In the genomic region with DNA sequence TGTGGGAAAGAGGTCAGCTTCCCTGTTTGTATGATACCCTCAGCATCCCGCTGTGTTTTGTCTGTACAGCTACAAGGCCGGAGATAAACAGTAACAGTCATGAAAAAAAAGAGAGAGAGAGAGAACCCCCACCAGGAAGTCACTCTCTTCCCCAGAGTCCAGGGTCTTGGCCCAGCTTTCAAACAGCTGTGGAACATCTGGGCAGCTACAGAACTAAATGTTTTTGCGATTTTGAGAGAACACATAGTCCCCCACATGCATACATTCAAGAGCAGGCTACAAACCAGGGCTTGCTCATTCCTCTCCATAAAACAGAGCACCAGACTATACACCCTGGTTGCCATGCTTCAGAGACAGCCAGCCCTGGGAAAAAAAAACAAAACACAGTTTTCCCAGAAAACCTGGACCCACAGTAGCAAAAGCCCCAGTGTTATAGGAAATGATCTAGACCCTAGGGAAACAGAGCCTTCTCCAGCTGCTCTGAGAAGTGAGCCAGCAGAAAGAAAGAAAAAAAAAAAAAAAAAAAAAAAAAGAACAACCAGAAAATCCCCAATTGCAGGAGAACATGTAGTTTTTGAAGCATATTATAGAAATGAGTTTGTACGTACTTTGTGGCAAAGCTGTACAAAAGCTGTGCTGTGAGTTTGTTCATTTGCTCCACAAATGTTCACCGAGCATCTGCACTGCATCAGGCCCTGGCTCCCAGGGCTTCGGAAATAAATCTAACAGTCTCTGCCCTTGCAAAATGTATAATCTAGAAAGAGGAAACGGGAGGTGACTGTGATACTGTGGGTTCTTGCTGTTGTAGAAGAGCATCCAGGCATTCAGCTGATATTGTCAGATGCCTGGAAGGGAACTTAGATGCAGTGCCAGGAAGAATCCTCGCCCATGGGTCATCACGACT, we compare ENCODE assay signal across 9 mouse cellular contexts.
DNase-seq lines count a peak whose midpoint lies in the region; ATAC-seq and TF ChIP-seq lines count a peak whose summit lies in the region.
"Had no signal": no experiment of that assay in that cellular context is flagged by ENCODE, and none has a peak within 500 bp of the region (broad histone marks: within the 10 kb centered on the region; RNA-seq: fewer than 3 reads in every experiment).

No protein-coding gene starts in this region.

- no peaks in the 10 kb centered on the region for H3K9me3 ChIP-seq in hindbrain, embryonic 13.5 days
- H3K9me3 ChIP-seq in hindbrain, embryonic 11.5 days (ENCODE audit: control insufficient read depth, low read length), result no peaks in the 10 kb centered on the region
- no peaks in the 10 kb centered on the region for H3K9me3 ChIP-seq in kidney, embryonic 15.5 days (replicated peaks)
- H3K9me3 ChIP-seq in neural tube, embryonic 14.5 days (ENCODE audit: control insufficient read depth, low read length), result no peaks in the 10 kb centered on the region

- no peak overlapping the region for H3K9ac ChIP-seq in hindbrain, embryonic 13.5 days
- H3K9ac ChIP-seq in hindbrain, embryonic 11.5 days (ENCODE audit: low read depth, low read length), result no peak overlapping the region
- no peak overlapping the region for H3K9ac ChIP-seq in kidney, embryonic 15.5 days
- H3K9ac ChIP-seq in neural tube, embryonic 14.5 days (replicated peaks; ENCODE audit: low read depth, low read length), result no peak overlapping the region

- ATAC-seq in hindbrain, embryonic 13.5 days (ENCODE audit: low FRiP score), result no peak
- no peak for ATAC-seq in hindbrain, embryonic 11.5 days (ENCODE audit: low FRiP score)
- peak; percentile 45 for ATAC-seq in granulocyte monocyte progenitor cell, adult 5-6 weeks (replicated peaks; ENCODE audit: poor library complexity, severe bottlenecking)
- peak; percentile 55 for ATAC-seq in kidney, embryonic 15.5 days (replicated peaks; ENCODE audit: low FRiP score)
- ATAC-seq in neural tube, embryonic 14.5 days (ENCODE audit: low read depth), result no peak
- ATAC-seq in megakaryocyte-erythroid progenitor cell, adult 5-6 weeks (replicated peaks; ENCODE audit: low FRiP score, low TSS enrichment, poor library complexity, severe bottlenecking), result no peak

- H3K4me2 ChIP-seq in hindbrain, embryonic 13.5 days, result no peak overlapping the region
- H3K4me2 ChIP-seq in hindbrain, embryonic 11.5 days (replicated peaks; ENCODE audit: low read depth, low read length), result no peak overlapping the region
- no peak overlapping the region for H3K4me2 ChIP-seq in kidney, embryonic 15.5 days
- no peak overlapping the region for H3K4me2 ChIP-seq in neural tube, embryonic 14.5 days (ENCODE audit: low read depth, low read length)

- no peak for DNase-seq in hindbrain, embryonic 11.5 days (ENCODE audit: low spot score)
- no peak for DNase-seq in thymus, adult 2 months
- DNase-seq in MN1 (ENCODE audit: low spot score), result no peak

- WGBS in hindbrain, embryonic 13.5 days, result 76% methylated on average over 9 of the region's 9 CpGs
- WGBS in hindbrain, embryonic 11.5 days, result 79% methylated on average over 9 of the region's 9 CpGs
- 52% methylated on average over 9 of the region's 9 CpGs for WGBS in kidney, embryonic 15.5 days
- WGBS in neural tube, embryonic 14.5 days, result 79% methylated on average over 9 of the region's 9 CpGs
- WGBS in thymus, adult 2 months, result 62% methylated on average over 9 of the region's 9 CpGs

- no peak overlapping the region for H3K4me3 ChIP-seq in hindbrain, embryonic 13.5 days
- H3K4me3 ChIP-seq in hindbrain, embryonic 11.5 days (ENCODE audit: low read depth, low read length), result no peak overlapping the region
- no peak overlapping the region for H3K4me3 ChIP-seq in kidney, embryonic 15.5 days (replicated peaks)
- no peak overlapping the region for H3K4me3 ChIP-seq in neural tube, embryonic 14.5 days (ENCODE audit: low read depth, low read length)
- H3K4me3 ChIP-seq in thymus, adult 2 months (ENCODE audit: control insufficient read depth, insufficient read depth, low read length), result no peak overlapping the region
- H3K4me3 ChIP-seq: erythroblast, embryonic 14.5 days had no signal

- 0 out of 2 replicates have a peak, but pooled peaks cover 5% of the 10 kb centered on the region for H3K27me3 ChIP-seq in hindbrain, embryonic 13.5 days
- H3K27me3 ChIP-seq in hindbrain, embryonic 11.5 days (ENCODE audit: control insufficient read depth, insufficient read depth, low read length), result no peaks in the 10 kb centered on the region
- H3K27me3 ChIP-seq in kidney, embryonic 15.5 days, result no peaks in the 10 kb centered on the region
- no peaks in the 10 kb centered on the region for H3K27me3 ChIP-seq in neural tube, embryonic 14.5 days (ENCODE audit: control insufficient read depth, insufficient read depth, low read length)
- H3K27me3 ChIP-seq in thymus, adult 2 months (ENCODE audit: control insufficient read depth, insufficient read depth, low read length), result no peaks in the 10 kb centered on the region

- peaks cover 24% of the 10 kb centered on the region for H3K4me1 ChIP-seq in hindbrain, embryonic 13.5 days (replicated peaks)
- peaks cover 4% of the 10 kb centered on the region for H3K4me1 ChIP-seq in hindbrain, embryonic 11.5 days (replicated peaks; ENCODE audit: control insufficient read depth, insufficient read depth, low read length)
- H3K4me1 ChIP-seq in kidney, embryonic 15.5 days, result peaks cover 25% of the 10 kb centered on the region
- H3K4me1 ChIP-seq in neural tube, embryonic 14.5 days (ENCODE audit: control insufficient read depth, insufficient read depth, low read length), result peaks cover 4% of the 10 kb centered on the region; the same call in 1 of the 2 replicates
- H3K4me1 ChIP-seq in thymus, adult 2 months (replicated peaks; ENCODE audit: control insufficient read depth, insufficient read depth, low read length), result no peaks in the 10 kb centered on the region

- TF ChIP-seq POLR2A in thymus, adult 2 months (IDR thresholded peaks at IDR 0.05; ENCODE audit: control insufficient read depth, extremely low read depth, insufficient read depth, low read length, poor library complexity), result no peak

- H3K36me3 ChIP-seq in hindbrain, embryonic 13.5 days, result no peaks in the 10 kb centered on the region
- H3K36me3 ChIP-seq in hindbrain, embryonic 11.5 days (ENCODE audit: control insufficient read depth, insufficient read depth, low read length), result no peaks in the 10 kb centered on the region
- no peaks in the 10 kb centered on the region for H3K36me3 ChIP-seq in kidney, embryonic 15.5 days
- no peaks in the 10 kb centered on the region for H3K36me3 ChIP-seq in neural tube, embryonic 14.5 days (ENCODE audit: control insufficient read depth, insufficient read depth, low read length)
- H3K36me3 ChIP-seq in thymus, adult 2 months (ENCODE audit: control insufficient read depth, insufficient read depth, low read length), result no peaks in the 10 kb centered on the region

- peak overlapping the region; percentile 8; the same call in 1 of the 2 replicates for H3K27ac ChIP-seq in hindbrain, embryonic 13.5 days
- H3K27ac ChIP-seq in hindbrain, embryonic 11.5 days (ENCODE audit: low read depth, low read length), result no peak overlapping the region
- H3K27ac ChIP-seq in kidney, embryonic 15.5 days, result peak overlapping the region; percentile 78
- H3K27ac ChIP-seq in neural tube, embryonic 14.5 days (ENCODE audit: low read depth, low read length), result peak overlapping the region; percentile 11; the same call in 1 of the 2 replicates
- no peak overlapping the region for H3K27ac ChIP-seq in thymus, adult 2 months (ENCODE audit: control insufficient read depth, insufficient read depth, low read length)

- no peak for TF ChIP-seq CTCF in thymus, adult 2 months (IDR thresholded peaks at IDR 0.05; ENCODE audit: borderline replicate concordance, control insufficient read depth, extremely low read depth, insufficient read depth, low read length, poor library complexity)

Comparison
In these comparisons a context has a peak if more than half of its experiments do, and no peak if none do; other contexts are left out.
1. H3K27ac ChIP-seq: peak in hindbrain, embryonic 13.5 days (single experiment), kidney, embryonic 15.5 days (single experiment) and neural tube, embryonic 14.5 days (single experiment); none in hindbrain, embryonic 11.5 days (single experiment) and thymus, adult 2 months (single experiment).
2. ATAC-seq: peak in granulocyte monocyte progenitor cell, adult 5-6 weeks (single experiment) and kidney, embryonic 15.5 days (single experiment); none in hindbrain, embryonic 13.5 days (single experiment), hindbrain, embryonic 11.5 days (single experiment), neural tube, embryonic 14.5 days (single experiment) and megakaryocyte-erythroid progenitor cell, adult 5-6 weeks (single experiment).